Mouse (Mus musculus): ENCODE measurements around the gene Acvr1. TPM values are rescaled to one million over a fixed set of nuclear protein-coding genes. Genes with fewer than 3 reads are reported as not detected.

The Acvr1 gene
- polyA plus RNA-seq, 1 experiment from 2014 or later: 5.5 TPM

DNA sequence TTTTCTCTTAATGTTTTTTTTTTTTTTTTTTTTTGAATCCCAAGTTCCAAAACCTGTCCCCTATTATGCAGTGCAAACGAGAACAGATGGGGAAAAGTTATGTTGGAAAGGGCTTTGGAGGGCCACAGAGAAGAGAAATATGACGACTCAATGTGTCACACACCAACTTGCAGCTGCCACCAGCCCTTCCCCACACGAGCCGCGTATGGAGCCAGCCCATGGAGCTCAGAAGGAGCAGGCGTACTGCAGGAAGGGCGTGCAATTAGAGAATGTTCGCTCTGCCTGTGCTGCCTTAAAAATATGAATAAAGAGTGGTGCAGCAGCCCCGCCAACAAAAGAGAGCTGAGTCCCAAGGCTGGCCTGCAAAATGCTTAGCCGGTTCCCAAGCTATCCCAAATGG, 19.4 kb upstream of the Acvr1 start:
- H3K4me1 ChIP-seq (replicated peaks; ENCODE audit: insufficient read depth, low read length): no peaks in the 10 kb centered on the region
- no peak overlapping the region for H3K9ac ChIP-seq (ENCODE audit: low read depth, low read length)
- 74% methylated on average over 10 of the region's 10 CpGs for WGBS
- no peak overlapping the region for H3K4me3 ChIP-seq (replicated peaks; ENCODE audit: low read depth, low read length)
- no peaks in the 10 kb centered on the region for H3K27me3 ChIP-seq (ENCODE audit: insufficient read depth, low read length)
- H3K36me3 ChIP-seq (ENCODE audit: insufficient read depth, low read length): no peaks in the 10 kb centered on the region
- ATAC-seq (replicated peaks; ENCODE audit: low FRiP score, low read depth) (no peak), DNase-seq (ENCODE audit: low spot score) (no peak)
- no peaks in the 10 kb centered on the region for H3K9me3 ChIP-seq (replicated peaks; ENCODE audit: low read length)
- no peak overlapping the region for H3K27ac ChIP-seq
- TF ChIP-seq CTCF (IDR thresholded peaks at IDR 0.05; ENCODE audit: low read depth): no peak
- H3K4me2 ChIP-seq (ENCODE audit: low read length): no peak overlapping the region

DNA sequence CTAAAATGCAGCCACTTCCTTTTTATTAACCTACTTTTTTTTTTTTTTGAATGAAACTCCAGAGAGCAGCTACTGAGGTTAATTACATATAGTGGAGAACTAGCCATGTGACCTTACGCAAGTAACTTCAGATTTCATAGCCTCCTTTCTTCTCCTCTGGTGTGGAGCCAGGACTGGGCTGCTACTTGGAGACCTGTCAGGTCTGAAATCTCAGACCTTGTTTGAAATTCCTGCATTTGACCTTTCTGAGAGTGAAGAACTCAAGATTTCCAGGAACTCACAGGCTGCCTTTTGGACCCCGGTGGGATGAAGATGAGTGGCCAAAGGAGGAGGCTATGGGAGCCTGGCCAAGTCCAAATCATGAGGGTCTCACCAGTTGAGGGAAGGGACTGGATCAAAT, 7.2 kb upstream of the Acvr1 start:
- no peak for ATAC-seq (replicated peaks; ENCODE audit: low FRiP score, low read depth)
- TF ChIP-seq CTCF (IDR thresholded peaks at IDR 0.05; ENCODE audit: low read depth): no peak
- H3K27me3 ChIP-seq (ENCODE audit: insufficient read depth, low read length): no peaks in the 10 kb centered on the region

DNA sequence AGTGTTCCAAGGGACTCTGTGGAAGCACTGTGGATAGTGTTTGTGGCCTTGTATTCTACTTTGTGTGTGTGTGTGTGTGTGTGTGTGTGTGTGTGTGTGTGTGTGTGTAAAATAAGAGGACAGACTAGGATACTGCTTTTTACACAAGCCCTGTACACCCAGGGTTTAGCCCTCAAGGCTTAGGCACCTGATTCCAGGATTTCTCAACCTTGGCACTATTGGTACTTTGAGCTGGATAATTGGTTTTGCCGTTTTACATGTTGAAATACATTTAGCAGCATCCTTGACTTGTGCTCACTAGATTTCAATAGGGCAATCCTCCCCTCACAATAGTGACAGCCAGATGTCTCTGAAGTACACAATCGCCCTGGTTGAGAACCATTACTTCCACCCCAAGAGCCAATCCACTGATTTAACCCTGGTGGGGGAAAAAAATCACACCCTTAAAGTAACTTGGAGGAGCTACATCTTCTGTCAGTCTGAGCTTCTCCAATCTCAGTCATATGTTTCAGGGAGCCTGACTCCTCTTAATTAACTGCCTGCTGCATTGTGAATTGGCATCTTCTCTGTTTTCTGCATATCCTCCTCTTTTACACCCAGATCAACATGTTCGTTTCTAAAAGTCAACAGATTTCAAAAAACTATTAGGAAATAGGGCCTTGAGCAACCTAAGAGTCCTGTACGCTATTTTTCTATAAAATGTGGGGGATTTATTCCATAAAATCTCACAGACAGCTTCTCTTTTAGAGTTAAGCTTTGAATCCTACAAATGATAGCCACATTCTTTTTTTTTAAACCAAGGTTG, 2.1 kb upstream of the Acvr1 start:
- Histone ChIP-seq H3K36me3 (ENCODE audit: insufficient read depth, low read length) (no peaks in the 10 kb centered on the region), H3K9me3 (replicated peaks; ENCODE audit: low read length) (no peaks in the 10 kb centered on the region), H3K4me1 (replicated peaks; ENCODE audit: insufficient read depth, low read length) (peaks cover 15% of the 10 kb centered on the region), H3K27ac (peak overlapping the region; percentile 96; the same call in 1 of the 2 replicates), H3K27me3 (ENCODE audit: insufficient read depth, low read length) (no peaks in the 10 kb centered on the region), H3K4me3 (replicated peaks; ENCODE audit: low read depth, low read length) (no peak overlapping the region), H3K9ac (ENCODE audit: low read depth, low read length) (0 out of 2 replicates have a peak overlapping the region, but pooled peaks have one; percentile 18), H3K4me2 (ENCODE audit: low read length) (peak overlapping the region; percentile 64; the same call in 1 of the 2 replicates)
- 73% methylated on average over 4 of the region's 4 CpGs for WGBS
- no peak for TF ChIP-seq CTCF (IDR thresholded peaks at IDR 0.05; ENCODE audit: low read depth)
- ATAC-seq (replicated peaks; ENCODE audit: low FRiP score, low read depth) (no peak), DNase-seq (ENCODE audit: low spot score) (no peak)

More for the DNA sequence above, 7.2 kb upstream of the Acvr1 start:
- no peak for DNase-seq (ENCODE audit: low spot score)
- Histone ChIP-seq H3K9me3 (replicated peaks; ENCODE audit: low read length) (no peaks in the 10 kb centered on the region), H3K4me2 (ENCODE audit: low read length) (no peak overlapping the region), H3K4me1 (replicated peaks; ENCODE audit: insufficient read depth, low read length) (no peaks in the 10 kb centered on the region), H3K27ac (no peak overlapping the region), H3K9ac (ENCODE audit: low read depth, low read length) (no peak overlapping the region), H3K4me3 (replicated peaks; ENCODE audit: low read depth, low read length) (no peak overlapping the region), H3K36me3 (ENCODE audit: insufficient read depth, low read length) (no peaks in the 10 kb centered on the region)
- 65% methylated on average over 2 of the region's 2 CpGs for WGBS

DNA sequence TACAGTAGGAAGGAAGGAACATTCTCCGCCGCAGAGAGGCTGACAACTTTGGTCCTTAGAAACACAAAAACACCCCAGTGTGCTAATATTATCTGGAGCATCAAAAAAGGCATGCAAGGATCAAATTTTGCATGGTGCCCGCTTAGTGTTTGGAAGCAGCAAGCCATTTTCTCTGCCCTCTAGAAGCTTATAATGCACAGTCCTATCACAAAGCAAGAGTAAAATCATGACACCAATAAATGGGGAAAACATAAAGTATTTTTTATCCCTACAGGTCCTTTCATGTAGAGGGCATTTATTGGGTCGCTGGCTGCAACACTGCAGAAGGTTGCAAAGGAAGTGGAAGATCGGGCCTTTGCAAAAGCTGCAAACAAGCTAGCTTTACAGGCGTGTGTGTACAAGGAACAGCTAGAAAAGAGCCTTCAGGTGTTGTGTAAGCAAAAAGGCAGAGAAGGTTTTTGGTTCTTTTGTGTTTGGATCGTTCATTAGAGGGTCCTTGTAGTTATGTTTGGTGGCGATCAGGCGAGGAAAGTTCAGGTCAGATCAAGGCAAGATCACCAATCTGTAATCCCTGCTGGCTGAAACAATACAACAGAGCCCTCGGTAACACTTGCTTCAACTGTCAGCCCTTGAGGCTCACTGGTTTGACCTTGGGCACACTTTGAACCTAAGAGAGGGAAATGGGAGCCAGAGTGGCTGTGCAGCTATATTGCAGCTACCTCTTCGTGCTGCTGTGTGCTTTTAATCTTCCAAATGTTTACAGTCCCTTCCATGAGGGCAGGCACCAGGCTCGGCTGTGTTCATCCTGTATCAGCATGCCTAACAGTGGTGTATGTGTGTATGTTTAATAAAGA, 1.1 kb upstream of the Acvr1 start:
- TF ChIP-seq CTCF (IDR thresholded peaks at IDR 0.05; ENCODE audit: low read depth): no peak
- Histone ChIP-seq H3K4me2 (ENCODE audit: low read length) (peak overlapping the region; percentile 64), H3K4me1 (replicated peaks; ENCODE audit: insufficient read depth, low read length) (peaks cover 15% of the 10 kb centered on the region), H3K9me3 (replicated peaks; ENCODE audit: low read length) (no peaks in the 10 kb centered on the region), H3K27ac (peak overlapping the region; percentile 96), H3K36me3 (ENCODE audit: insufficient read depth, low read length) (no peaks in the 10 kb centered on the region), H3K4me3 (replicated peaks; ENCODE audit: low read depth, low read length) (peak overlapping the region; percentile 90), H3K9ac (ENCODE audit: low read depth, low read length) (peak overlapping the region; percentile 94), H3K27me3 (ENCODE audit: insufficient read depth, low read length) (no peaks in the 10 kb centered on the region)
- DNase-seq (ENCODE audit: low spot score): no peak
- 6% methylated on average over 12 of the region's 12 CpGs for WGBS
- ATAC-seq (replicated peaks; ENCODE audit: low FRiP score, low read depth): no peak

- 1% methylated on average over 64 of the region's 78 CpGs for whole genome bisulfite sequencing
- Histone ChIP-seq H3K4me2 (ENCODE audit: low read length) (peak overlapping the region; percentile 64), H3K4me1 (replicated peaks; ENCODE audit: insufficient read depth, low read length) (peaks cover 20% of the 10 kb centered on the region), H3K27me3 (ENCODE audit: insufficient read depth, low read length) (no peaks in the 10 kb centered on the region), H3K9ac (ENCODE audit: low read depth, low read length) (peak overlapping the region; percentile 94), H3K27ac (peak overlapping the region; percentile 96), H3K9me3 (replicated peaks; ENCODE audit: low read length) (no peaks in the 10 kb centered on the region), H3K36me3 (ENCODE audit: insufficient read depth, low read length) (no peaks in the 10 kb centered on the region), H3K4me3 (replicated peaks; ENCODE audit: low read depth, low read length) (peak overlapping the region; percentile 90)
- TF ChIP-seq CTCF (IDR thresholded peaks at IDR 0.05; ENCODE audit: low read depth): 0 out of 2 replicates have a peak, but pooled peaks have one; percentile 10
- peak; percentile 75 for DNase-seq (ENCODE audit: low spot score)
- ATAC-seq (replicated peaks; ENCODE audit: low FRiP score, low read depth): peak; percentile 70
Measured at GRCm38 (mm10) chr2:58566410-58567065, 419 bp downstream of the Acvr1 start.

- Histone ChIP-seq H3K9me3 (replicated peaks; ENCODE audit: low read length) (no peaks in the 10 kb centered on the region), H3K4me2 (ENCODE audit: low read length) (peak overlapping the region; percentile 64), H3K27ac (peak overlapping the region; percentile 96), H3K27me3 (ENCODE audit: insufficient read depth, low read length) (no peaks in the 10 kb centered on the region), H3K36me3 (ENCODE audit: insufficient read depth, low read length) (no peaks in the 10 kb centered on the region), H3K9ac (ENCODE audit: low read depth, low read length) (peak overlapping the region; percentile 94), H3K4me1 (replicated peaks; ENCODE audit: insufficient read depth, low read length) (peaks cover 20% of the 10 kb centered on the region), H3K4me3 (replicated peaks; ENCODE audit: low read depth, low read length) (peak overlapping the region; percentile 90)
- ATAC-seq (replicated peaks; ENCODE audit: low FRiP score, low read depth) (no peak), DNase-seq (ENCODE audit: low spot score) (peak; percentile 77)
- whole genome bisulfite sequencing: 2% methylated on average over 6 of the region's 6 CpGs
- TF ChIP-seq CTCF (IDR thresholded peaks at IDR 0.05; ENCODE audit: low read depth): no peak
Measured at GRCm38 (mm10) chr2:58566049-58566409, 928 bp downstream of the Acvr1 start.
